Mouse (Mus musculus): Measurements from ENCODE around the gene Dmpk.
A peak's percentile ranks its signal among the peaks of the same experiment; 100 is the strongest.

Dmpk gene

GRCm38 (mm10) chr7:19075723-19076585, 7.7 kb upstream of the Dmpk start, which contains the start of gene Dmwd:
Dmwd (plus strand) TSS chr7:19076227.
- peak; percentile 91 for DNase-seq (ENCODE audit: low spot score)

GRCm38 (mm10) chr7:19076586-19076991, 7.1 kb upstream of the Dmpk start:
- no peak for DNase-seq (ENCODE audit: low spot score)

DNA sequence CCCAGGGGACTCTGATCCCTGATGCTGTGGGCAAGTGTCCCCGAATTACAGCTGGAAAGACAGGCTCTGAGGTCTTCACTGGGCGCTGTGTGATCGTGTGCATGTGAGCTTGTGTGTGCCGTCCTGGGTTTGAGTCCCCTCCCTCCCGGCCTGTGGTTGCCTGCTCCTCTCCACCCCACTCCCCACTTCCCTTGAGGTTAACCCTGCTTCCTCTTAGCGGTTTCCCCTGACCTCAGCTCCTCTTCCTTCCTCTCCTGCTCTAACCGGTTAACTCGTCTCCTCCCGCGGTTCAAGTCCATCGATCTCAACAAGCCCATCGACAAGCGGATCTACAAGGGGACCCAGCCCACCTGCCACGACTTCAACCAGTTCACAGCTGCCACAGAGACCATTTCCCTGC, 5.9 kb upstream of the Dmpk start:
- no peak for DNase-seq (ENCODE audit: low spot score)

GRCm38 (mm10) chr7:19078732-19079131, 4.9 kb upstream of the Dmpk start:
- no peak for DNase-seq (ENCODE audit: low spot score)

DNA sequence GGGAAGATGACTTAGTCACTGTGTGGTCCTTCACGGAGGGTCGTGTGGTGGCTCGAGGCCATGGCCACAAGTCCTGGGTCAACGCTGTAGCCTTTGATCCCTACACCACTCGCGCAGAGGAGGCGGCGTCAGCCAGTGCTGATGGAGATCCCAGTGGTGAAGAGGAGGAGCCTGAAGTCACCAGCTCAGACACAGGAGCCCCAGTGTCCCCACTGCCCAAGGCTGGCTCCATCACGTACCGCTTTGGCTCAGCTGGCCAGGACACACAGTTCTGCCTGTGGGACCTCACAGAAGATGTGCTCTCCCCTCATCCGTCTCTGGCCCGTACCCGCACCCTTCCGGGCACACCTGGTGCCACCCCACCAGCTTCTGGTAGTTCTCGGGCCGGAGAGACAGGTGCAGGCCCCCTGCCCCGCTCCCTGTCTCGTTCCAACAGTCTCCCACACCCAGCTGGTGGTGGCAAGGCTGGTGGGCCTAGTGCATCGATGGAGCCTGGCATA, 3.1 kb upstream of the Dmpk start:
- DNase-seq (ENCODE audit: low spot score) = no peak

DNA sequence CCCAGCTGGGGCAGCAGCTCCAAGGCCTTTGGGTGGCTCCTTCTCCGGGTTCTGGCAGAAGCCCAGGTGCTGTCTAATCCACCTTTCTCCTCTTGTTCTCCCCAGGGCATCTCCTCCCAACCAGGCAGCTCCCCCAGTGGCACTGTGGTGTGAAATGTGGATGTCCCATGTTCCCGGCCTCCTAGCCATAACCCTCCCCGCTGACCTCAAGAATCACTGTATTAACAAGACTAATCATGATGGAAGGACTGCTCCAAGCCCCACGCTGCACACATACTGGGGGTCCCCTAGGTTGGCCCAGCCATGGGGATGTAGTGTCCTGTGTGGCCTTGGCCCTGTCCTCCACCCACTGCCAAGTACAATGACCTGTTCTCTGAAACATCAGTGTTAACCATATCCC, 1.5 kb upstream of the Dmpk start:
- DNase-seq (ENCODE audit: low spot score) = no peak

- peak; percentile 54 for DNase-seq (ENCODE audit: low spot score)
Measured at GRCm38 (mm10) chr7:19083096-19083495, 553 bp upstream of the Dmpk start.

- no peak for DNase-seq (ENCODE audit: low spot score)
Measured at GRCm38 (mm10) chr7:19084277-19084771, 675 bp downstream of the Dmpk start.

- DNase-seq (ENCODE audit: low spot score) = no peak
Measured at GRCm38 (mm10) chr7:19084921-19085473, 1.3 kb downstream of the Dmpk start.

- no peak for DNase-seq (ENCODE audit: low spot score)
Measured at GRCm38 (mm10) chr7:19085495-19085894, 1.8 kb downstream of the Dmpk start.

GRCm38 (mm10) chr7:19086042-19086441, 2.4 kb downstream of the Dmpk start:
- peak; percentile 51 for DNase-seq (ENCODE audit: low spot score)

GRCm38 (mm10) chr7:19086760-19087159, 3.1 kb downstream of the Dmpk start:
- DNase-seq (ENCODE audit: low spot score) = no peak

GRCm38 (mm10) chr7:19088813-19089212, 5.2 kb downstream of the Dmpk start:
- DNase-seq (ENCODE audit: low spot score) = no peak

DNA sequence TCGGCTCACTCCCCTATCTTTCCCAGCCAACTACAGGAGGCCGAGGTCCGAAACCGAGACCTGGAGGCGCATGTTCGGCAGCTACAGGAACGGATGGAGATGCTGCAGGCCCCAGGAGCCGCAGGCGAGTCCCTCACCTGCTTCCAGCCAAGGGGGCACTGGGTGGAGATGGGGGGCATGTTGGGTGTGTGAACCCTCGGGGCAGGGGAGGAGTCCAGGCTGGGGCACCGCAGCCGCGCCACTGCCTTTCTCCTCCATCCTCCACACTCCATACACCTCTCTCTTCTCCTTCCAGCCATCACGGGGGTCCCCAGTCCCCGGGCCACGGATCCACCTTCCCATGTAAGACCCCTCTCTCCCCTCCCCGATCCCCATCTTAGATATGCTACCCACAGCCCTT, 8.3 kb downstream of the Dmpk start:
- DNase-seq (ENCODE audit: low spot score) = no peak

- DNase-seq (ENCODE audit: low spot score) = peak; percentile 53
Measured at GRCm38 (mm10) chr7:19092381-19093173, 8.9 kb downstream of the Dmpk start.

DNA sequence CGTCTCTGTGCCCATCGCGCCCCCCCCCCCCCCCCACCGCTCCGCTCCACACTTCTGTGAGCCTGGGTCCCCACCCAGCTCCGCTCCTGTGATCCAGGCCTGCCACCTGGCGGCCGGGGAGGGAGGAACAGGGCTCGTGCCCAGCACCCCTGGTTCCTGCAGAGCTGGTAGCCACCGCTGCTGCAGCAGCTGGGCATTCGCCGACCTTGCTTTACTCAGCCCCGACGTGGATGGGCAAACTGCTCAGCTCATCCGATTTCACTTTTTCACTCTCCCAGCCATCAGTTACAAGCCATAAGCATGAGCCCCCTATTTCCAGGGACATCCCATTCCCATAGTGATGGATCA, 9.5 kb downstream of the Dmpk start:
- DNase-seq (ENCODE audit: low spot score) = peak; percentile 63

GRCm38 (mm10) chr7:19093537-19094385, 10.1 kb downstream of the Dmpk start:
- peak; percentile 98 for DNase-seq (ENCODE audit: low spot score)

DNA sequence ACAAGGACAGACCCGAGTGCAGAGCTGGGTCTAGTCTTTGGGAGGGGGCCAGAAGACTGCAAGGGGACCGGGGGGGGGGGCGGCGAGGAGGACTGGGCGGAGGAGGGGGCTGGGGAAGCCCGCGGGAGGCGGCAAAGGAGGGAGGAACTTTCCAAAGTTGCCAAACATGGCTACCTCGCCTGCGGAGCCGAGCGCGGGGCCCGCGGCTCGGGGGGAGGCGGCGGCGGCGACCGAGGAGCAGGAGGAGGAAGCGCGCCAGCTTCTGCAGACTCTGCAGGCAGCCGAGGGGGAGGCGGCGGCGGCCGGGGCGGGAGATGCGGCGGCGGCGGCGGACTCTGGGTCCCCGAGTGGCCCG, 10.8 kb downstream of the Dmpk start, which contains the start of gene Six5:
Gene Six5 (plus strand): TSS at position 124 of the 355 bp plus-strand sequence.
- DNase-seq (ENCODE audit: low spot score) = no peak

GRCm38 (mm10) chr7:19094826-19095750, 11.4 kb downstream of the Dmpk start:
- peak; percentile 72 for DNase-seq (ENCODE audit: low spot score)

DNA sequence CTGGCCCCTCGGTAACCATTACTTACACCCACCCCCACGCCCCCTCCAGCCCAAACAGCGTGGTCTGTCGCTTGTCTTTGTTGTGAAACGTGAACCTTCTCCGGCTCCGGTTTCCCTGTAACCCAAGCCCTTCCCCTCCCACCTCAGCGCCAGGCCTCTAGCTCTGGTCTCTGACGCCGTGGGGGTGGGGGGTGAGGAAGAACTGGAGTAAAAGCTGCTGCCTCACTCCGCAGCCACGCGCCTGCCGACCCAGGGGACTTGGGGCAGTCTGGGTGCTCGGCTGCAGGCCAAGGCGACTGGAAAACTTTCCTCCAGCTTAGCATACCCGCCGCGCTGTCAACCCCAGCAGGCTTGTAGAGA, 12.1 kb downstream of the Dmpk start:
- peak; percentile 88 for DNase-seq (ENCODE audit: low spot score)
